Mouse (Mus musculus) stomach, embryonic 14.5 days (tissue): ENCODE measurements around the gene Otub1. TPM values are rescaled to one million over a fixed set of nuclear protein-coding genes. Genes with fewer than 3 reads are reported as not detected.
A peak's percentile ranks its signal among the peaks of the same experiment; 100 is the strongest.

Experiments used
- ATAC-seq: fragments of 200-750 bp; cut with Nextera tagmentation; 2 replicates; pipeline ENCODE4 v1.8.0; 2017; ENCODE audit warnings: low read depth, moderate TSS enrichment; ENCODE audit not compliant: insufficient number of reproducible peaks, insufficient read depth, low FRiP score
- H3K27ac ChIP-seq: fragments of 300-500 bp; sonication (generic); 2 replicates; pipeline ENCODE4 v1.5.1; 2014; ENCODE audit warnings: mild to moderate bottlenecking, low read length, moderate library complexity, mixed read lengths
- H3K27me3 ChIP-seq: fragments of 300-500 bp; sonication (generic); 2 replicates; pipeline ENCODE4 v1.6.1; 2014; ENCODE audit warnings: low read length, control low read depth, mixed read lengths; ENCODE audit not compliant: control insufficient read depth, insufficient read depth
- H3K36me3 ChIP-seq: fragments of 300-500 bp; sonication (generic); 2 replicates; pipeline ENCODE4 v1.6.1; 2014; ENCODE audit warnings: mild to moderate bottlenecking, control low read depth, low read length, moderate library complexity, mixed read lengths; ENCODE audit not compliant: control insufficient read depth, insufficient read depth
- H3K4me1 ChIP-seq: fragments of 300-500 bp; sonication (generic); 2 replicates; pipeline ENCODE4 v1.6.1; 2014; ENCODE audit warnings: low read length, control low read depth, mixed read lengths; ENCODE audit not compliant: control insufficient read depth, insufficient read depth
- H3K4me2 ChIP-seq: fragments of 300-500 bp; sonication (generic); replicated peaks from 2 replicates; pipeline ENCODE4 v1.6.1; 2014; ENCODE audit warnings: low read depth, low read length, control low read depth
- H3K4me3 ChIP-seq: fragments of 300-500 bp; sonication (generic); 2 replicates; pipeline ENCODE4 v1.5.1; 2014; ENCODE audit warnings: low read depth, low read length, control low read depth
- H3K9ac ChIP-seq: fragments of 300-500 bp; sonication (generic); replicated peaks from 2 replicates; pipeline ENCODE4 v1.6.1; 2014; ENCODE audit warnings: low read depth, mild to moderate bottlenecking, control low read depth, low read length, moderate library complexity, mixed read lengths
- H3K9me3 ChIP-seq: fragments of 300-500 bp; sonication (generic); 2 replicates; pipeline ENCODE4 v1.6.1; 2016; ENCODE audit warnings: low read depth, low read length, control low read depth; ENCODE audit not compliant: control insufficient read depth
- WGBS: fragments of 180-500 bp; shearing (Covaris S2); extraction: QIAGEN DNeasy Blood & Tissue Kit; methylation state at CpG from one replicate; pipeline ENCODE4 v1.1.7; 2014; 5-methylcytosine and 5-hydroxymethylcytosine counted together
- polyA plus RNA-seq: library from polyadenylated mRNA; unstranded; fragments of >200 nt; fragmentation: Nextera tagmentation; extraction: Ambion mirVana; gene quantifications from 2 replicates; pipeline ENCODE4 v1.2.1, GENCODE M21; 2014

The Otub1 gene
- polyA plus RNA-seq, 1 experiment from 2014 or later, result 238 TPM

DNA sequence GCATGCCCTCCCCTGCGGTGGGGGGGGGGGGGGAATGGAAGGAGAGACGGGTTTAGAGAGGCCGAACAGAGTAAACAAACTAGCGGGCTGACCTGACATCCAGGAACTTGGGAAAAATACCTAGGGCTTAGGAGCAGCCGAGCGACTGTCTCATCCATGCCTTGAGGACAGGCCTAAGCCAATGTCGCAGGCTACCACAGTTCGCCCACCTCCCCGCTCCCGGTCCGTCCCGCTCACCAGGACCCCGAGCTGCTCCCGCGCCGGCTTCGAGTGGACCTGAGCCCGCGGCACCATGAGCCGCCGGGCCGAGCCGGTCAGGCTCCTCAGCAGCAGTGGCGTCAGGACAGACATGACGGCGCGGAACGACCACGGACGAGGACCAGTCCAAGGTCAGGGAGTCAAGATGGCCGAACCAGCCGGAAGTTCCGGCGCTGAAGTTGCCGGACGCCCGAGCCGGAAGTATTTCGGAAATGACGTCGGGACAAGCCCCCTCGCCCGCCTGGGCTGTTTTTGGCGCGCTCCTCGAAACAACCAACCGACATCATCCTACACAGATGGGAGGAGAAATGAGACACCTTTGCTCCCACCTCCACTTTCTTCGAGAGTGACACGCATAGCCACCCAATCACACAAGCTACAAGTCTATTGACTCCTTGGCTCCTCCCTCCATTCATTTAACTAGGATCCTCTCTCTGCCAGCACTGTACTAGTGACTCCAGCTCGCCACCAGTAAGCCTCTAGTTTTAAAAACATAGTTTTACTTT, 11.2 kb upstream of the Otub1 start, which contains the start of gene Cox8a:
Gene Cox8a (minus strand): TSS at position 455 of the 764 bp plus-strand sequence.
- under 1% methylated on average over 45 of the region's 50 CpGs for WGBS
- H3K36me3 ChIP-seq, result peaks cover 19% of the 10 kb centered on the region
- peak within 1 kb of the TSS; percentile 73 for H3K27ac ChIP-seq
- H3K27me3 ChIP-seq, result no peaks in the 10 kb centered on the region
- peak within 1 kb of the TSS; percentile 65 for H3K4me3 ChIP-seq
- peak within 1 kb of the TSS; percentile 94 for H3K4me2 ChIP-seq
- peaks cover 21% of the 10 kb centered on the region for H3K4me1 ChIP-seq
- H3K9ac ChIP-seq, result peak within 1 kb of the TSS; percentile 80
- no peaks in the 10 kb centered on the region for H3K9me3 ChIP-seq
- ATAC-seq, result peak; percentile 99

DNA sequence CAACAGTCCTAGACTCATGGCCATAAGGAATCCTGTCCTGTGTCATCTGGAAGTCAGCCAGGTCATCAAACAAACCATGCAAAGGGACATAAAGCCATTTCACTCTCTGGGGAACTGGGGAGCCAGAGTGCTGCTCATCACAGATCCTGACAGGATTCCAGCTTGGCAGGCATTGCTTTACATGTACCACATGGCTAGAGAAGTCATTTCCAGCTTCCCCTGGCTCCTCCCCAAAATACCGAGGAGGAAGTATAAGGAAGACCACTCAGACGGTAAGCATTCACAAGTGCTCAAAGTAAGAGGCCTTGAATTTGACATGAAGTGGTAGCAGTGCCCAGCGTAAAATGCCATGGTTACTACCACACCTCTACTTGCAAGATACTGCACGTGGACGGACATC, 8.4 kb upstream of the Otub1 start:
- Histone ChIP-seq H3K9me3 (no peaks in the 10 kb centered on the region), H3K27me3 (no peaks in the 10 kb centered on the region), H3K27ac (no peak overlapping the region), H3K4me1 (peaks cover 21% of the 10 kb centered on the region), H3K36me3 (peaks cover 25% of the 10 kb centered on the region), H3K9ac (no peak overlapping the region), H3K4me2 (no peak overlapping the region), H3K4me3 (no peak overlapping the region)
- no peak for ATAC-seq
- 79% methylated on average over 5 of the region's 5 CpGs for WGBS

DNA sequence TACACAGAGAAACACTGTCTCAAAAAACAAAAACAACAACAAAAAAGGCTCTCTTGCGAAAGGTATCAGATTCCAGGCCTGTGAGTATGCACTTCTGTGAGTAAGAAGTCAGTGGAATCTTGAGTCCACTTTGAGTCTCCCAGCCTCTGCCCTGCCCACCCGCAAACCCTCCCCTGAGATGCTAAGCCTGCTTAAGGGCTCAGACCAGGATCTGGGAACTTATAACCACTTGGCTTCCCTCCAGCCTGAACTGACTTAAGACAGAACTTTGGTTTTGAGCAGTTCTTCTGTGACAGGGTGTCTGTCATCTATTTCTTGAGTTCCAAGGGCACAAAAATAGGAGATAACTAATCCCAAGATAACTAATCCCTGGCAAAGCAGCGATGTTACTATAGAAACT, 6.9 kb upstream of the Otub1 start:
- WGBS, result 94% methylated on average over 3 of the region's 3 CpGs
- Histone ChIP-seq H3K4me1 (peaks cover 19% of the 10 kb centered on the region), H3K36me3 (peaks cover 25% of the 10 kb centered on the region), H3K4me3 (no peak overlapping the region), H3K27ac (no peak overlapping the region), H3K4me2 (no peak overlapping the region), H3K9ac (no peak overlapping the region), H3K9me3 (no peaks in the 10 kb centered on the region), H3K27me3 (no peaks in the 10 kb centered on the region)
- no peak for ATAC-seq

DNA sequence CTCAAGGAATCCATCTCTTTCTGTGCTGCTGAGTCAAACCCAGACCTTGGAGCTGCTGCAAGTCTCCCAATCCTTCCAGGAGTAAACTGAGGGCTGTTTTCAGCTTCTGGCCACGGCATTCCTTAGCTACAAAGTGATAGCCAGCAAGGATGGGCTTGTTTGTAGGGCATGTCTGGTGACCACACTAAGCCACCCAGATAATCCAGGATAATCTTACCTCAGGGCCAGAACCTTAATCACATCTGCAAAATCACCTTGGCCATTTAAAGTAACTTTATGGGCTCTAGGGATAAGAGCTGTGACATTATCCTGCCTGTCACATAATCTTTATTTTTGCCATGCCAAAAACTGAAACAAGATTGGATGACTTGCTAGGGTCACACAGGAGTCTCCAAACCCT, 6.1 kb upstream of the Otub1 start:
- H3K9ac ChIP-seq, result no peak overlapping the region
- H3K4me1 ChIP-seq, result peaks cover 17% of the 10 kb centered on the region
- H3K4me2 ChIP-seq, result no peak overlapping the region
- no peak overlapping the region for H3K4me3 ChIP-seq
- WGBS, result 66% methylated on average over 1 of the region's 1 CpGs
- H3K36me3 ChIP-seq, result peaks cover 25% of the 10 kb centered on the region
- H3K9me3 ChIP-seq, result no peaks in the 10 kb centered on the region
- H3K27ac ChIP-seq, result no peak overlapping the region
- no peaks in the 10 kb centered on the region for H3K27me3 ChIP-seq
- ATAC-seq, result no peak

DNA sequence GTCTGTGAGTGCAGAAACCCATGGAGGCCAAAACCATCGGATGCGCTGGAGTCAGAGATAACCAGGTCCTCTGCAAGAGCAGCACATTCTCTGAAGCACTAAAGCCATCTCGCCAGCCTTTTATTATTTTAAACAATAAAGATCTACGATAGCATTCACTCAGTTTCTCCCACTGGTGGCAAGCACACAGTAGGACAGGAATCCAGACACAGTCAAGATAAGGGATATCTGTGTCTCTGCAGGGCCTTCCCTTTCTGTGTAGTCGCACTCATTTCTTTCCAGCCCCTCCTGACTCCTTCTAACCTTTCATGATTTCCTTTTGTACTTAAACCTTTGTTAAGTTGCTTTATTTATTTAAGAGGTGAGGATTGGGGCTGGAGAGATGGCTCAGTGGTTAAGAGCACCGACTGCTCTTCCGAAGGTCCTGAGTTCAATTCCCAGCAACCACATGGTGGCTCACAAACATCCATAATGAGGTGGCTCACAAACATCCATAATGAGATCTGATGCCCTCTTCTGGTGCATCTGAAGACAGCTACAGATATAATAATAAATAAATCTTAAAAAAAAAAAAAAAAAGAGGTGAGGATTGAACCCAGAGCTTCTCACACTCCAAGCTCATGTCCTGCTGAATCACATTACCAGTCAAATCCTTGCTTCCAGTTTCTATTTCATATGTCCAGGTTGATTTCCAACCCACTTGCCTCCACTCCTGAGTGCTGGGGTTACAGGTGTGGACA, 4.0 kb upstream of the Otub1 start:
- peaks cover 19% of the 10 kb centered on the region for H3K36me3 ChIP-seq
- no peak overlapping the region for H3K4me2 ChIP-seq
- H3K9me3 ChIP-seq, result no peaks in the 10 kb centered on the region
- no peak overlapping the region for H3K9ac ChIP-seq
- WGBS, result 85% methylated on average over 7 of the region's 7 CpGs
- ATAC-seq, result no peak
- no peaks in the 10 kb centered on the region for H3K27me3 ChIP-seq
- H3K4me3 ChIP-seq, result no peak overlapping the region
- H3K27ac ChIP-seq, result no peak overlapping the region
- peaks cover 10% of the 10 kb centered on the region for H3K4me1 ChIP-seq

DNA sequence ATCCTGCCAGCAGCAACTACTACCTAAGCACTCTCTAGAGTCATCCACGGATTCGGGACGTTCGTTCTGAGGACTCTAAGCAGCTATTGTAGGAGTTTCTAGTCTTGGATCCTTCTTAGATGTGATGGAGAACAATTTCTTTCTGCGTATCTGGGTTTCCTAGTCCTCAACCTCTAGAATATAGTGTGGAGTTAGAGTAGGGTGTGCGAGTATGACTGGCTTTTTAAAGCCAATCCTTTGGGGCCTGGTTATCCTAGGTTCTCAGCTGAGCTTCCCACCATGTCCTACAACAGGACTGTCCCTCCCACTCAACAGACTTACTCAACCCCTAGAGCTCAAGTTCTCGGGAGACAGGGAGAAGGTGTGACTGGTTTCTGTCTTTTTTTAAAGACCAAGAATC, 790 bp downstream of the Otub1 start:
- Histone ChIP-seq H3K4me3 (peak overlapping the region; percentile 80), H3K36me3 (peaks cover 38% of the 10 kb centered on the region), H3K9ac (peak overlapping the region; percentile 56), H3K9me3 (no peaks in the 10 kb centered on the region), H3K27ac (peak overlapping the region; percentile 95), H3K4me1 (peaks cover 16% of the 10 kb centered on the region), H3K27me3 (no peaks in the 10 kb centered on the region), H3K4me2 (peak overlapping the region; percentile 88)
- WGBS, result 24% methylated on average over 7 of the region's 7 CpGs
- ATAC-seq, result no peak

DNA sequence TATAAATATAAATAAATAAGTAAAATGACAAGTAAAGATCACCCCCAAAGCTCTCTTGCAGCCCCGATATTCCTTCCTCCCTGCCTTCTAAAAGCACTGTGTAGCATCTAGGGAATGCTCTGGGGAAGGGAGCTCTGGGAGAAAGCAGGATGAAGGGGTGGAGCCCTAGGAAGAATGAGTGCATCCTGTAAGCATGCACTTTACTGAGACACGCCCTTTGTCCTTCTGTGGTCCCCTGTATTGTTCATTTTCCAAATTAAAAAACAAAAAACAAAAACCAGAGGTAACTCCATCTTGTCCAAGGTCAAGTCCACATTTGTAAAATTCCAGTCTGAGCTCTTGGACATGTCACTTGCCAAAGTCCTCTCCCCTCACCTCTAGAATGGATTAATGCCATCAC, 1.2 kb downstream of the Otub1 start:
- Histone ChIP-seq H3K4me3 (peak overlapping the region; percentile 80), H3K4me1 (peaks cover 16% of the 10 kb centered on the region), H3K4me2 (peak overlapping the region; percentile 88), H3K36me3 (peaks cover 42% of the 10 kb centered on the region), H3K27me3 (no peaks in the 10 kb centered on the region), H3K27ac (no peak overlapping the region), H3K9ac (peak overlapping the region; percentile 56), H3K9me3 (no peaks in the 10 kb centered on the region)
- WGBS, result 67% methylated on average over 2 of the region's 2 CpGs
- no peak for ATAC-seq

DNA sequence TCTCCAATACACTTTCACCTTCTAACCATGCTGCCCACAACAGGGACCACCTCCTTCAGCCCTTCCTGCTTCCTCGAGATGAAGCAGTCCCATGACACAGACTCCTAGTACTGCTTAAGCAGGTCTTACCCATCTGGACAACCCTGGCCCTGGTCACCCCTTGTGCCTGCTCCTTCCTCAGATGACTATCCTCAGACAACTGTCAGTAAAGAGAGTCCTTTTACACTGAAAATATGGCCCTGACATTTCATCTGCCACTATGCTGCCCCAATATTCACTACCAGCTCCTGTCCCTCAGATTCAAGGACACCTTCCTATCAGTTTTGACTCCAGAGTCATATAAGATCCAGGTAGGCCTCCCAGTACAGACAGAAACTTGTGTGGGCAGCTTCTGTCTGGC, 5.7 kb downstream of the Otub1 start:
- Histone ChIP-seq H3K27me3 (no peaks in the 10 kb centered on the region), H3K36me3 (peaks cover 68% of the 10 kb centered on the region), H3K9ac (no peak overlapping the region), H3K4me2 (no peak overlapping the region), H3K27ac (no peak overlapping the region), H3K4me1 (peaks cover 21% of the 10 kb centered on the region), H3K9me3 (no peaks in the 10 kb centered on the region), H3K4me3 (no peak overlapping the region)
- ATAC-seq, result no peak
- 61% methylated on average over 1 of the region's 1 CpGs for WGBS
